Mouse (Mus musculus) retina, postnatal 1 day (tissue): ENCODE measurements around the gene Pkd1l2.

Source experiments
- DNase-seq: peaks from one replicate; pipeline ENCODE4 v3.0.0-alpha.2; 2012

The Pkd1l2 gene

DNA sequence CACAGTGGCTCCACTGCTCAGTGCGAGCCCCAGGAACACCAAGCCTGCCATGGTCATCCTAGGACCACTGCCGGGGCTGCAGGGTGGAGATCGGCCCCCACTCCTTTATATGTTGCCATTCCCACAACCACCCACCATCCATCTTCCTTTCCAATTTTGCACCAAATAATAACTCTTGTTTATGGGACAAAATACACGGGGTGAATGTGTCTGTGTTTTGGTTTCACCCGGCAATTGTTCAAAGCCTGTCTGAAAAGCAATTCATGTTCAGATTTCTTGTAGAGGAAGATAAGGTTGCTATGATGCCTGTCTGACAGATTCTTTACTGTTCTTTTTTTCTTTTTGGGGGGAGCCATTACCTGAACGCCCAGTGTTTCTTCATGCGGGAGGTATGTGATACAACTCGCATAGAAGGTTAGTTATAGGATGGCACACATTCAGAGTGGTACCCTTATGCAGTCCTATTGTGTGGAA is at the start of gene Pkd1l2:
Gene Pkd1l2 (minus strand): TSS at position 51 of the 474 bp plus-strand sequence.
- DNase-seq: no peak

DNA sequence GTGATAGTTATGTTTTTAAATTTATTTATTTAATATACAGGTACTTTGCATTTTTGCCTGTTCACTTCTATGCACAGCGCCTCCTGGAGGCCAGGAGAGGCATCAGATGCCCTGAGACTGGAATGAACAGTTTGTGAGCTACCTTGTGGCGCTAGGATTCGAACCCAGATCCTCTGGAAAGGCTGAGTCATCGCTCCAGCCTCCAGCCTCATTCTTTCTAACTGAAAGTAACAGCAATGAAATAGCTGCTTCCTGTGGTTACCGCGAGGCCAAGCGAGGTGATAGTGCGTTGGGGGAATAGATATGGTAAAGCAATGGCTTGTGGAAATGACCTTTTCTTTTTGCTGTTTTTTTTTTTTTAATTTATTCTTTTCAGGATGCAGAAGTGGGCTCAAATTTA is 44.8 kb upstream of the Pkd1l2 start:
- DNase-seq: no peak

DNA sequence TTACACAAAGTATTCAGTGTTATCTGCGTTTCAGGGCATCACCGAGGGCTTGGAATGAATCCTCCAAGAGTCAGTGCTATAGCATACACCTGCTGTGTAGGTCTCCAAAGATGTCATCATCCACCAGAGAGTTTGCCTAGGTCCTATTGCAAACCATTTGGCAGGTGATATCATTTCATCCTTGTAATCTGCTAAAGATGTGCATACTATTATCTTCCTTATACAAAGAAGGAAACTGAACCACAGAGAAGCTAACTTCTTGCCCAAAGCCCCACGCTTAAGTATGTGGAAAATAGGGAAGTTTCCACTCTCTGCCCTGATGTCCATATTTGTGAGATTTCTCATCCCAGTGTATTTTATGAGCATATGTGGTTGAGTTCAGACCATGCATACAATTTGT is 44.2 kb upstream of the Pkd1l2 start:
- DNase-seq: no peak

DNA sequence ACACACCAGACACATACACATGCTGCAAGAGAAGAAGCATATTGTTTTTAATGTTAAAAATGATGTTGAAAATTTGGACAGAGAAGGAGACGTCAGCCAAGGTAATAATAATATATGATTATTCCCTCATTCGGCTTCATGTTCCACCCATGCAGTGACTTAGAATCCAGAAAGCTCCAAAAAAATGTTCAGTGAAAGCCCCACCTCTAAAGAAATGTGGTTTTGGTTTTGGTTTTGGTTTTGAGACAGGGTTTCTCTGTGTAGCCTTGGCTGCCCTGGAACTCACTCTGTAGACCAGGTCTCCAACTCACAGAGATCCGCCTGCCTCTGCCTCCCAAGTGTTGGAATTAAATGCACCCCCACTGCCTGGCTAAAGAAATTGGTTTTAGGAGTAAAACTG is 43.6 kb upstream of the Pkd1l2 start:
- no peak for DNase-seq

GRCm38 (mm10) chr8:117123850-117124633 is 41.8 kb upstream of the Pkd1l2 start:
- DNase-seq: no peak

GRCm38 (mm10) chr8:117121277-117121676 is 39.0 kb upstream of the Pkd1l2 start:
- DNase-seq: no peak

GRCm38 (mm10) chr8:117118409-117118808 is 36.2 kb upstream of the Pkd1l2 start:
- no peak for DNase-seq

- DNase-seq: no peak
These were observed 34.3 kb upstream of the Pkd1l2 start for GRCm38 (mm10) chr8:117116534-117116933.

DNA sequence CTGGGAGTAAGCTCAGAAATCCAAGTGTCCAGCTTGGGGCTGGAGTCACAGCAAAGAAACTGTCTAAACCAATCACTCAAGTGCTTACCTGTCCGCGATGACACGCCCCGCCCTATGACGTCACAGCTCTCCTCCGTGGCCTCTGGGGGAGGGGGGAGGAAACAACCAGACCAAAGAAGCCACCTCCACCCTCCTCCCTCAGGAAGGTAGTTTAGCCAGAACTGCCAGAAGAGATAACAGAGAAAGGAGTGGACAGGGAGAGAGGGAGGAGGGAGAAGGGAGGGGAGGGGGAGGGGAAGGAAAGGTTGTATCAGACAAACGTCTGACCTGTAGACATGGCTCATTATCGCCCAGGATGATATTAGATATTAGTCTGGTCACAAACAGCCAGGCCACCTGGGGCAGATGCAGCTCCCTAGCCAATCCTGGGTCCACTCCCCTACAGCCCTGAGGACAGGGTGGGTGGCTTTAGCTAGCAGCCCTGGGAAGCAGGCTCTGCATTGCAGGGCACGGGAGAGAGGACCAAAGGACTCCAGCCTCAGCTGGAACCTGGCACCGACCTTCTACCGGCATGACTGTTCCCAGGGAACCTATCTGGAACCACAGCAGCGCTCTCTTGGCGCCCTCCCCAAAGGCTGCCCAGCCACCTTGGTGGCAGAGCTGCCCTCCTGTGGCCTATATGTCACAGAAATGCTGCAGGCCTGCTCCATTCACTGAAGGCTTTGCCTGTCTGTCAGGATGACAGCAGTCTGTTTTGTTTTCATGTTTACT is 33.6 kb upstream of the Pkd1l2 start:
- peak; percentile 42 for DNase-seq

GRCm38 (mm10) chr8:117115094-117115493 is 32.8 kb upstream of the Pkd1l2 start:
- peak; percentile 23 for DNase-seq

- DNase-seq: no peak
These were observed 30.0 kb upstream of the Pkd1l2 start for GRCm38 (mm10) chr8:117112261-117112660.

DNA sequence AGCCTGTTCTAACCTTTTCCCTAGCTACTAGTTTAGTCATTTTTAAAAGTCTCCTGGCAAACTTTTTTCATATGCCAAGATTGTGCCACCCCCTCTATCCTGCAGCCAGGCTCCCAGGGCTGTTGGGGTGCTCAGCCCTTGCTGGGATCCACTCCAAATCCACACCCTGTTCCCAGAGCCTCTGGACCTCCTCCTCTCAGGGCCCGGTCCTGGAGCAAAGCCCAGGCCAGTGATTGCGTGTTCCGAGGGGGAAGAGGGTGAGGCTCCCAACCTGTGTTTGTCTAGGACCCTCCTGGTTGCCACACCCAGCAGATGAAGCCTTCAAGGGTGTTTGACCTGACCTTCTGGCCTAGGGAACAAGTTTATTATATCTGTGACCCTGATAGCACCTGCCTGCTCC is 29.4 kb upstream of the Pkd1l2 start:
- no peak for DNase-seq

- peak; percentile 55 for DNase-seq
These were observed 27.6 kb upstream of the Pkd1l2 start for GRCm38 (mm10) chr8:117109801-117110390.

DNA sequence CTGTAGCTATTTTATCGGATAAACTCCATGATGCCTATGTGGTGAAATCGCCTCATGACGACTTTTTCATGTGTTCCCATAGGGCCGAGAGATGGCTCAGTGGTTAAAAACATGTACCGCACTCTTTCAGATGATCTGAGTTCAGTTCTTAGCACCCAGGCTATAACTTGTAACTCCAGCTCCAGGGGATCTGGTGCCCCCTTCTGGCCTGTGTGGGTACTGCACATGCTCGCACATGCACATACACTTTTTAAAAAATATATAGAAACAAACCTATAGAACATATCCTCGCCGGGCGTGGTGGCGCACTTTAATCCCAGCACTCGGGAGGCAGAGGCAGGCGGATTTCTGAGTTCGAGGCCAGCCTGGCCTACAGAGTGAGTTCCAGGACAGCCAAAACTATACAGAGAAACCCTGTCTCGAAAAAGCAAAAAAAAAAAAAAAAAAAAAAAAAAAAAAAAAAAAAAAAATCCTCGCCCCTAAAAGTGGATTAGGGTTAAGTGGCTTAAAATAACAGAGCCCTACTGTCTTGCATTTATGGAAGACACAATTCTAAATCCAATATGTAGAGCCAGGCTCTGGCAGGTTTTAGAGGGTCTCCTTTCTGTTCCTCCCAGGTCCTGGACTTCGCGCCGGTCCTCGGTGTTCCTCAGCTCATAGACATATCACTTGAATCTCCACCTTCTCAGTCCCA is 26.9 kb upstream of the Pkd1l2 start:
- DNase-seq: no peak

- DNase-seq: peak; percentile 74
These were observed 25.3 kb upstream of the Pkd1l2 start for GRCm38 (mm10) chr8:117107533-117107932.

- DNase-seq: peak; percentile 24
These were observed 15.4 kb upstream of the Pkd1l2 start for GRCm38 (mm10) chr8:117097564-117098191.

GRCm38 (mm10) chr8:117097051-117097563 is 14.9 kb upstream of the Pkd1l2 start:
- no peak for DNase-seq

DNA sequence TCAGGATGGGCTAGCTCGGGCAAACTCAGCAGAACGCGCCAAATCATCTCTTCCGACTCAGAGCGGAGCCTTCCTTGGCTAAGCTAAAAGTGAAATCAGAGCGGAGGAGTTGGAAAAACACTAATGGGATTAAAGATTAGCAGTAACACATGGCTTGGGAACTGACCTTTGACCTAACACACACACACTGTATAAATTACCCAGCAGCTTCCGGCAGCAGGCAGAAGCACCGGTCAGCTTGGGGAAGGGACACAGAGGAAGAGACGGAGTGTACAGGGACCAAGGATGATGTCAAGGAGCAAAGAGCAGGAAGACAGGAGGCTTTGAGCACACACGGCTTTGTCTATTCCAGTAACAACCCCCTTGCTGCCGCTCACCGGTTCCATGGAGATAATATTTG is 13.4 kb upstream of the Pkd1l2 start, which contains the start of gene Bco1:
Gene Bco1 (plus strand): TSS at position 208 of the 400 bp plus-strand sequence.
- peak; percentile 53 for DNase-seq

DNA sequence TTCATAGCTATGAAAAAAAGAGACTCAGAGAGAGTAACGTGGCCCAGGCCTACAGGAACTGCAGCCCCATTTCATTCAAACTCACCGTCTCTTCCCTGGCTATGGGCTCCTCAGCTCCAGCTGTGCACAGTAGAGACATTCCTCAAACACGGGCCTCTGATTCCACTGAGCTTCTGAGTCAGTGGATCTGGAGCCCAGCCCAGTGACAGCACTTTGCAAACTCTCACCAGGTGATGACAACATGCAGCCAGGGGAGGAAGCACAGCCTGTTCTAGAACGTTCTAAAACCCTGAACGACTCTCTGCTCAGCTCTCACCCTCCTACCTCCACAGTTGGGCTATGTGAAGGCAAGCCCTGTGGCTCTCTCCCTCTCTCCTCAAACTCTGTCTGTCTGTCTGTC is 11.8 kb upstream of the Pkd1l2 start:
- no peak for DNase-seq

GRCm38 (mm10) chr8:117089802-117090201 is 7.6 kb upstream of the Pkd1l2 start:
- no peak for DNase-seq

GRCm38 (mm10) chr8:117087036-117087435 is 4.8 kb upstream of the Pkd1l2 start:
- no peak for DNase-seq

DNA sequence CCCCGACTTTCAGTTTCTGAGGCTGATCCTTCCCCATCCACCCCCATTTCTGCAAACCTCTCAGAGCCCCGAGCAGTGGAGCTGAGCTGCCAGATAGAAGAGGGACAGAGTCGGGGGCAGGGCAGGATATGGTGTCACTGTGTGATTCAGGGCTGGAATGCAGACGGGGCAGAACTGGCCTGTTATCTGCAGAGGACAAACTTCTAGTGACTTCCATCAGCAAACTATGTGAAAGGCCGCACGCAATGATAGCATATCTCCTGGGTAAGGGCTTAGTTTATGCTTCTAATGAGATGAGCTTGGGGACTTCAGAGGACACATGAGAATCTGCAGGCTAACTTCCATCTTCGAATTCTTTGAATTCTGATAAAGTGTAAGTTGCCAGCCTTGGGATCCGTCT is 3.3 kb upstream of the Pkd1l2 start:
- DNase-seq: no peak
